Mouse (Mus musculus) heart, adult 18-20 months (tissue): ENCODE measurements around the gene Anp32b. TPM values are rescaled to one million over a fixed set of nuclear protein-coding genes. Genes with fewer than 3 reads are reported as not detected.

Experiments
- DNase-seq, 2 experiments: peaks; one replicate each; pipeline ENCODE4 v3.0.0; 2021 to 2022; ENCODE audit warnings: mixed read lengths in 1 of 2
- total RNA-seq, 2 experiments: library from RNA; stranded (reverse); gene quantifications; 2 replicates each; pipeline ENCODE4 v1.2.3; 2021

Anp32b gene
- total RNA-seq, 2 experiments from 2014 or later, result 55.2 to 56.6 TPM

- DNase-seq, result peak; percentile 60 to 63
Measured at GRCm38 (mm10) chr4:46452481-46452850, 1.8 kb downstream of the Anp32b start.

GRCm38 (mm10) chr4:46452855-46453719 lies 2.4 kb downstream of the Anp32b start:
- no peak for DNase-seq

GRCm38 (mm10) chr4:46454097-46454864 lies 3.6 kb downstream of the Anp32b start:
- DNase-seq, result no peak

- DNase-seq, result no peak
Measured at GRCm38 (mm10) chr4:46456762-46457161, 6.1 kb downstream of the Anp32b start.

GRCm38 (mm10) chr4:46457186-46457585 lies 6.5 kb downstream of the Anp32b start:
- no peak for DNase-seq

GRCm38 (mm10) chr4:46458411-46458810 lies 7.7 kb downstream of the Anp32b start:
- DNase-seq, result no peak

GRCm38 (mm10) chr4:46463130-46463830 lies 12.6 kb downstream of the Anp32b start:
- peak in 1 of 2 experiments; percentile 22 for DNase-seq

- no peak for DNase-seq
Measured at GRCm38 (mm10) chr4:46465740-46466139, 15.0 kb downstream of the Anp32b start.

- no peak for DNase-seq
Measured at GRCm38 (mm10) chr4:46475101-46475500, 24.4 kb downstream of the Anp32b start.

- DNase-seq, result no peak
Measured at GRCm38 (mm10) chr4:46479081-46479480, 28.4 kb downstream of the Anp32b start.

GRCm38 (mm10) chr4:46485696-46486417 lies 35.2 kb downstream of the Anp32b start:
- DNase-seq, result peak; percentile 84 to 92

GRCm38 (mm10) chr4:46487348-46487747 lies 36.6 kb downstream of the Anp32b start:
- DNase-seq, result peak; percentile 85 to 94

GRCm38 (mm10) chr4:46489028-46489925 lies 38.6 kb downstream of the Anp32b start, which contains the start of gene Nans:
TSS of gene Nans (plus strand) at chr4:46489248.
- peak; percentile 94 to 98 for DNase-seq

GRCm38 (mm10) chr4:46493071-46493470 lies 42.4 kb downstream of the Anp32b start:
- DNase-seq, result no peak

GRCm38 (mm10) chr4:46495543-46495942 lies 44.8 kb downstream of the Anp32b start:
- DNase-seq, result no peak

GRCm38 (mm10) chr4:46497286-46497892 lies 46.7 kb downstream of the Anp32b start:
- DNase-seq, result peak; percentile 74 to 91

- no peak for DNase-seq
Measured at GRCm38 (mm10) chr4:46498511-46498910, 47.8 kb downstream of the Anp32b start.

GRCm38 (mm10) chr4:46498976-46499375 lies 48.3 kb downstream of the Anp32b start:
- peak in 1 of 2 experiments; percentile 70 for DNase-seq

GRCm38 (mm10) chr4:46502606-46503502 lies 52.2 kb downstream of the Anp32b start:
- no peak for DNase-seq
